Mouse (Mus musculus): ENCODE results near the gene Akap12.

DNA sequence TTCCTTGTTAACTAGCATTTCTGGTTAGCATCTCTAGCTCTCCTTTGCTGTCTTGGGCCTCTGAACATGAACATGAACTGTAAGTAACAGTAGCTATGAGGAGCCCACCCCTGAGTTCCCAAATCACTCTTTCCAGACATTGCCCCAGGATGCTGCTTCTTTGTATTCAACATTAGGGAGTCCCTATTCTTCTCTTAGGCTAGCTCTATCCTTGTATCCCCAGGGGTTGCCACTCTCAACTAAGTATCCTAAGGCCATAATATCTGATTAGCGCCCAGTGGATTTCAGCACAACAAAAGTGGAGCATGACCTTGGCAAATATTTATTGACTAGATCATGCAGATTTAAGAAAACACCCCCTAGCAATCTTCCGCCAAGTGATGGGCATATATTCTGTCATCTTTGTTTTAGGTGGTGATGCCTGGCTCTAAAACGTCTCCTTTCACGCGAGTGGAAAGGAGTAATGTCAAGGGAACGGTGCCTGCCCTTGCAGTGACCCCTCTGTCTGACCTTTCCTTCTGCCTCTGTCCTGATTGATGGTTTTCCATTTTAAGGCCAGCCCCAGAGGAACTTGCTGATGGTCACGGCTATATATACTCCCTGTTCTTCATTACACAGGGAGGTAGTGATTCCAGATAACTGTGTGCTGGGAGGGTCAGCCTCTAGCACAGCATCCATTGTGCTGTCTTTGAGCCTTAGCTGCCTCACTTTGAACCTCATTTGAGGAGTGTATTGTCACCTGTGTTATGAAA lies 66.2 kb downstream of the Akap12 start:
- no peak for TF ChIP-seq POLR2A (IDR thresholded peaks at IDR 0.05; ENCODE audit: borderline replicate concordance, low read depth, low read length)
- TF ChIP-seq CTCF (IDR thresholded peaks at IDR 0.05; ENCODE audit: low read depth, low read length) = no peak

All from bone marrow macrophage, adult 2 months (primary cell).